Mouse (Mus musculus): Measurements from ENCODE around the gene Ebi3. TPM values are rescaled to one million over a fixed set of nuclear protein-coding genes. Genes with fewer than 3 reads are reported as not detected.

The Ebi3 gene
- total and polyA plus RNA-seq, 3 experiments, result 0.98 to 2.5 (median 2.0) TPM

GRCm38 (mm10) chr17:56005415-56006061, 53.1 kb downstream of the Ebi3 start, which contains the start of the genes Stap2 and Mpnd:
TSS of gene Stap2 (minus strand) at chr17:56005584.
TSS of gene Mpnd (plus strand) at chr17:56005711.
- TF ChIP-seq POLR2AphosphoS5 (IDR thresholded peaks at IDR 0.05; ENCODE audit: insufficient replicate concordance, low read depth, low read length) (no peak), TAL1 (conservative IDR thresholded peaks at IDR 0.05; ENCODE audit: low read depth, low read length) (no peak), GATA2 (IDR thresholded peaks at IDR 0.05; ENCODE audit: borderline replicate concordance, low read depth, low read length) (no peak), CTCF (IDR thresholded peaks at IDR 0.05; ENCODE audit: low read depth, low read length) (no peak), GATA1 (IDR thresholded peaks at IDR 0.05; ENCODE audit: borderline replicate concordance, low read length) (no peak)
- ATAC-seq (ENCODE audit: extremely low read depth, insufficient number of reproducible peaks, low FRiP score, poor library complexity, severe bottlenecking) (no peak), DNase-seq (ENCODE audit: low spot score) (peak; percentile 77)
- Histone ChIP-seq H3K9me3 (replicated peaks) (no peaks in the 10 kb centered on the region), H3K4me1 (ENCODE audit: insufficient read depth, low read depth, low read length) (peaks cover 38% of the 10 kb centered on the region), H3K36me3 (replicated peaks) (peaks cover 5% of the 10 kb centered on the region), H3K27me3 (ENCODE audit: insufficient read depth, low read length) (peaks cover 11% of the 10 kb centered on the region), H3K4me3 (ENCODE audit: low read depth, low read length) (no peak within 1 kb of the TSS)

Other genes starting within 250 kb of the Ebi3 start
- 18.4 and 24.8 TPM in 2 replicates for gene Pot1b, start 240.0 kb upstream of the Ebi3 start, total RNA-seq (2014; fragmentation: Nextera tagmentation)
- 13.1 and 14.0 TPM in 2 replicates for gene Pot1b, start 240.0 kb upstream of the Ebi3 start, total RNA-seq (2017)
- 0.45 and 0.67 TPM in 2 replicates for gene Pot1b, start 240.0 kb upstream of the Ebi3 start, polyA plus RNA-seq (2012)
- 0.53 and 2.1 TPM in 2 replicates for gene Adgre4, start 202.7 kb upstream of the Ebi3 start, total RNA-seq (2014; fragmentation: Nextera tagmentation)
- 0.70 and 1.1 TPM in 2 replicates for gene Adgre4, start 202.7 kb upstream of the Ebi3 start, total RNA-seq (2017)
- gene Adgre4, start 202.7 kb upstream of the Ebi3 start, polyA plus RNA-seq (2012), result 0.02 TPM in 1 of 2 replicates, not detected in the other
- gene Zfp119a, start 73.7 kb upstream of the Ebi3 start, total RNA-seq (2014; fragmentation: Nextera tagmentation), result 7.7 and 10.0 TPM in 2 replicates
- gene Zfp119a, start 73.7 kb upstream of the Ebi3 start, total RNA-seq (2017), result 8.4 TPM in 2 replicates
- gene Zfp119a, start 73.7 kb upstream of the Ebi3 start, polyA plus RNA-seq (2012), result 0.09 and 0.26 TPM in 2 replicates
- 14.7 and 21.5 TPM in 2 replicates for gene Zfp959, start 60.5 kb upstream of the Ebi3 start, total RNA-seq (2014; fragmentation: Nextera tagmentation)
- gene Zfp959, start 60.5 kb upstream of the Ebi3 start, total RNA-seq (2017), result 17.8 and 19.9 TPM in 2 replicates
- gene Zfp959, start 60.5 kb upstream of the Ebi3 start, polyA plus RNA-seq (2012), result 1.2 and 1.3 TPM in 2 replicates
- gene Zfp119b, start 3.1 kb upstream of the Ebi3 start, total RNA-seq (2014; fragmentation: Nextera tagmentation), result 2.2 and 4.2 TPM in 2 replicates
- 7.8 and 10.0 TPM in 2 replicates for gene Zfp119b, start 3.1 kb upstream of the Ebi3 start, total RNA-seq (2017)
- 0.22 and 0.39 TPM in 2 replicates for gene Zfp119b, start 3.1 kb upstream of the Ebi3 start, polyA plus RNA-seq (2012)
- 8.3 and 12.6 TPM in 2 replicates for gene Yju2, start 6.5 kb downstream of the Ebi3 start, total RNA-seq (2014; fragmentation: Nextera tagmentation)
- 16.7 and 18.1 TPM in 2 replicates for gene Yju2, start 6.5 kb downstream of the Ebi3 start, total RNA-seq (2017)
- 27.8 and 33.5 TPM in 2 replicates for gene Yju2, start 6.5 kb downstream of the Ebi3 start, polyA plus RNA-seq (2012)
- not detected in 2 replicates for gene Shd, start 17.8 kb downstream of the Ebi3 start, total RNA-seq (2014; fragmentation: Nextera tagmentation)
- 0.58 TPM in 1 of 2 replicates, not detected in the other for gene Shd, start 17.8 kb downstream of the Ebi3 start, total RNA-seq (2017)
- 0.33 and 0.59 TPM in 2 replicates for gene Shd, start 17.8 kb downstream of the Ebi3 start, polyA plus RNA-seq (2012)
- not detected in 2 replicates for gene Fsd1, start 33.9 kb downstream of the Ebi3 start, total RNA-seq (2014; fragmentation: Nextera tagmentation)
- 0.27 TPM in 1 of 2 replicates, not detected in the other for gene Fsd1, start 33.9 kb downstream of the Ebi3 start, total RNA-seq (2017)
- gene Fsd1, start 33.9 kb downstream of the Ebi3 start, polyA plus RNA-seq (2012), result not detected in 2 replicates
- gene Stap2, start 52.9 kb downstream of the Ebi3 start, total RNA-seq (2014; fragmentation: Nextera tagmentation), result not detected in 2 replicates
- gene Stap2, start 52.9 kb downstream of the Ebi3 start, total RNA-seq (2017), result 0.27 and 0.29 TPM in 2 replicates
- not detected in 2 replicates for gene Stap2, start 52.9 kb downstream of the Ebi3 start, polyA plus RNA-seq (2012)
- gene Mpnd, start 53.1 kb downstream of the Ebi3 start, total RNA-seq (2014; fragmentation: Nextera tagmentation), result 11.2 and 25.4 TPM in 2 replicates
- 39.1 and 43.9 TPM in 2 replicates for gene Mpnd, start 53.1 kb downstream of the Ebi3 start, total RNA-seq (2017)
- gene Mpnd, start 53.1 kb downstream of the Ebi3 start, polyA plus RNA-seq (2012), result 46.2 and 48.5 TPM in 2 replicates
- 21.6 and 24.3 TPM in 2 replicates for gene Sh3gl1, start 84.0 kb downstream of the Ebi3 start, total RNA-seq (2014; fragmentation: Nextera tagmentation)
- gene Sh3gl1, start 84.0 kb downstream of the Ebi3 start, total RNA-seq (2017), result 28.5 and 30.1 TPM in 2 replicates
- gene Sh3gl1, start 84.0 kb downstream of the Ebi3 start, polyA plus RNA-seq (2012), result 64.2 and 74.6 TPM in 2 replicates
- 31.2 and 32.9 TPM in 2 replicates for gene Chaf1a, start 87.8 kb downstream of the Ebi3 start, total RNA-seq (2014; fragmentation: Nextera tagmentation)
- gene Chaf1a, start 87.8 kb downstream of the Ebi3 start, total RNA-seq (2017), result 29.0 and 31.3 TPM in 2 replicates
- gene Chaf1a, start 87.8 kb downstream of the Ebi3 start, polyA plus RNA-seq (2012), result 84.1 and 143 TPM in 2 replicates
- gene Ubxn6, start 122.4 kb downstream of the Ebi3 start, total RNA-seq (2014; fragmentation: Nextera tagmentation), result 9.0 and 9.3 TPM in 2 replicates
- gene Ubxn6, start 122.4 kb downstream of the Ebi3 start, total RNA-seq (2017), result 17.1 and 19.1 TPM in 2 replicates
- 21.2 and 21.4 TPM in 2 replicates for gene Ubxn6, start 122.4 kb downstream of the Ebi3 start, polyA plus RNA-seq (2012)
- 31.1 and 37.6 TPM in 2 replicates for gene Hdgfl2, start 127.0 kb downstream of the Ebi3 start, total RNA-seq (2014; fragmentation: Nextera tagmentation)
- gene Hdgfl2, start 127.0 kb downstream of the Ebi3 start, total RNA-seq (2017), result 73.3 and 76.0 TPM in 2 replicates
- 174 and 201 TPM in 2 replicates for gene Hdgfl2, start 127.0 kb downstream of the Ebi3 start, polyA plus RNA-seq (2012)
- gene Plin4, start 157.2 kb downstream of the Ebi3 start, total RNA-seq (2014; fragmentation: Nextera tagmentation), result not detected in 2 replicates
- gene Plin4, start 157.2 kb downstream of the Ebi3 start, total RNA-seq (2017), result 0.05 and 0.06 TPM in 2 replicates
- not detected in 2 replicates for gene Plin4, start 157.2 kb downstream of the Ebi3 start, polyA plus RNA-seq (2012)
- not detected in 2 replicates for gene Plin5, start 165.0 kb downstream of the Ebi3 start, total RNA-seq (2014; fragmentation: Nextera tagmentation)
- gene Plin5, start 165.0 kb downstream of the Ebi3 start, total RNA-seq (2017), result 0.06 TPM in 1 of 2 replicates, not detected in the other
- not detected in 2 replicates for gene Plin5, start 165.0 kb downstream of the Ebi3 start, polyA plus RNA-seq (2012)
- not detected in 2 replicates for gene Lrg1, start 169.4 kb downstream of the Ebi3 start, total RNA-seq (2014; fragmentation: Nextera tagmentation)
- gene Lrg1, start 169.4 kb downstream of the Ebi3 start, total RNA-seq (2017), result not detected in 2 replicates
- gene Lrg1, start 169.4 kb downstream of the Ebi3 start, polyA plus RNA-seq (2012), result 0.04 TPM in 1 of 2 replicates, not detected in the other
- 2.7 and 4.0 TPM in 2 replicates for gene Sema6b, start 187.7 kb downstream of the Ebi3 start, total RNA-seq (2014; fragmentation: Nextera tagmentation)
- 3.4 and 3.6 TPM in 2 replicates for gene Sema6b, start 187.7 kb downstream of the Ebi3 start, total RNA-seq (2017)
- gene Sema6b, start 187.7 kb downstream of the Ebi3 start, polyA plus RNA-seq (2012), result 14.1 and 16.1 TPM in 2 replicates
- 2.0 and 2.1 TPM in 2 replicates for gene Tnfaip8l1, start 209.8 kb downstream of the Ebi3 start, total RNA-seq (2014; fragmentation: Nextera tagmentation)
- gene Tnfaip8l1, start 209.8 kb downstream of the Ebi3 start, total RNA-seq (2017), result 2.8 and 3.2 TPM in 2 replicates
- gene Tnfaip8l1, start 209.8 kb downstream of the Ebi3 start, polyA plus RNA-seq (2012), result 1.0 and 1.1 TPM in 2 replicates
- gene Mydgf, start 231.3 kb downstream of the Ebi3 start, total RNA-seq (2014; fragmentation: Nextera tagmentation), result 19.9 and 22.0 TPM in 2 replicates
- gene Mydgf, start 231.3 kb downstream of the Ebi3 start, total RNA-seq (2017), result 32.3 and 36.2 TPM in 2 replicates
- gene Mydgf, start 231.3 kb downstream of the Ebi3 start, polyA plus RNA-seq (2012), result 27.3 and 36.6 TPM in 2 replicates